Mouse (Mus musculus) neural tube, embryonic 12.5 days (tissue): ENCODE data around the gene Gnat2. TPM values are rescaled to one million over a fixed set of nuclear protein-coding genes. Genes with fewer than 3 reads are reported as not detected.

Experiments
- ATAC-seq: fragments of 200-750 bp; cut with Nextera tagmentation; 2 replicates; pipeline ENCODE4 v1.8.0; 2017; ENCODE audit warnings: low read depth, mild to moderate bottlenecking, moderate TSS enrichment, moderate library complexity; ENCODE audit not compliant: low FRiP score
- H3K27ac ChIP-seq: fragments of 300-500 bp; sonication (generic); 2 replicates; pipeline ENCODE4 v1.5.1; 2016
- H3K27me3 ChIP-seq: fragments of 300-500 bp; sonication (generic); replicated peaks from 2 replicates; pipeline ENCODE4 v1.6.1; 2016; ENCODE audit warnings: mild to moderate bottlenecking
- H3K36me3 ChIP-seq: fragments of 300-500 bp; sonication (generic); 2 replicates; pipeline ENCODE4 v1.6.1; 2016; ENCODE audit warnings: mild to moderate bottlenecking
- H3K4me1 ChIP-seq: fragments of 300-500 bp; sonication (generic); 2 replicates; pipeline ENCODE4 v1.6.1; 2016
- H3K4me2 ChIP-seq: fragments of 300-500 bp; sonication (generic); replicated peaks from 2 replicates; pipeline ENCODE4 v1.6.1; 2016; ENCODE audit warnings: mild to moderate bottlenecking
- H3K4me3 ChIP-seq: fragments of 300-500 bp; sonication (generic); 2 replicates; pipeline ENCODE4 v1.5.1; 2016
- H3K9ac ChIP-seq: fragments of 300-500 bp; sonication (generic); 2 replicates; pipeline ENCODE4 v1.6.1; 2016; ENCODE audit warnings: mild to moderate bottlenecking
- H3K9me3 ChIP-seq: fragments of 300-500 bp; sonication (generic); 2 replicates; pipeline ENCODE4 v1.6.1; 2016; ENCODE audit warnings: mild to moderate bottlenecking
- WGBS: fragments of 180-500 bp; shearing (Covaris S2); methylation state at CpG from one replicate; pipeline ENCODE4 v1.1.7; 2016; 5-methylcytosine and 5-hydroxymethylcytosine counted together
- polyA plus RNA-seq: library from polyadenylated mRNA; unstranded; fragments of >200 nt; fragmentation: Nextera tagmentation; extraction: Ambion mirVana; gene quantifications from 2 replicates; pipeline ENCODE4 v1.2.1, GENCODE M21; 2016

Gnat2 gene
- 0.43 and 0.57 TPM in 2 replicates for polyA plus RNA-seq

DNA sequence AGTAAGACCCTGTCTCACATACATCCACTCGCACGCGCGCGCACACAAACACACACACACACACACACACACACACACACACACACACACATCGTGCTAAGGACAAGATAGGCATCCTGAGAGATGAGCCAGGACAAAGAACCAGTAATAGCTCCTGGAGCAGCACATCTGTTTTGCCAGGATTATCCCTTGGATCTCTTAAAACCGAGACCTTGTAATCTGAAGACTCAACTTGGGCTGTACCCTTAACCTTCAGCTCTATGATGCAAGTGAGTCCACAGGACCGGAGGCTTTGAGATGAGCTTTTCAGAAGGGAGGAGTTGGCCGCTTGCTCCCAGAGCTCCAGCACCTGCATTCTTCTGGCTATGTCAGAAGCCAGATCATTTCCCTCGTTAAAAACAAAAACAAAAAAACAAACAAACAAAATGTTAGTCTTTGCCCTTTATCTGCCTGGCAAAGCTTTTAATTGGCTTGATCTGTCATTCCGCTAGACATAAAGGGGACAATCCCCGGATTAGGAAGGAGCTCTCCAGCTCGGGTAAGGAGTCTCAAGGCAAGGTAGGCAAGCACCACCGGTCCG, at the start of gene Gnat2:
Gnat2 (plus strand) TSS at position 254 of the 580 bp plus-strand sequence.
- H3K9me3 ChIP-seq = no peaks in the 10 kb centered on the region
- no peak within 1 kb of the TSS for H3K4me2 ChIP-seq
- H3K9ac ChIP-seq = no peak within 1 kb of the TSS
- no peaks in the 10 kb centered on the region for H3K36me3 ChIP-seq
- H3K27me3 ChIP-seq = no peaks in the 10 kb centered on the region
- WGBS = 87% methylated on average over 15 of the region's 15 CpGs
- peaks cover 3% of the 10 kb centered on the region; the same call in 1 of the 2 replicates for H3K4me1 ChIP-seq
- ATAC-seq = no peak
- no peak within 1 kb of the TSS for H3K4me3 ChIP-seq
- no peak within 1 kb of the TSS for H3K27ac ChIP-seq

DNA sequence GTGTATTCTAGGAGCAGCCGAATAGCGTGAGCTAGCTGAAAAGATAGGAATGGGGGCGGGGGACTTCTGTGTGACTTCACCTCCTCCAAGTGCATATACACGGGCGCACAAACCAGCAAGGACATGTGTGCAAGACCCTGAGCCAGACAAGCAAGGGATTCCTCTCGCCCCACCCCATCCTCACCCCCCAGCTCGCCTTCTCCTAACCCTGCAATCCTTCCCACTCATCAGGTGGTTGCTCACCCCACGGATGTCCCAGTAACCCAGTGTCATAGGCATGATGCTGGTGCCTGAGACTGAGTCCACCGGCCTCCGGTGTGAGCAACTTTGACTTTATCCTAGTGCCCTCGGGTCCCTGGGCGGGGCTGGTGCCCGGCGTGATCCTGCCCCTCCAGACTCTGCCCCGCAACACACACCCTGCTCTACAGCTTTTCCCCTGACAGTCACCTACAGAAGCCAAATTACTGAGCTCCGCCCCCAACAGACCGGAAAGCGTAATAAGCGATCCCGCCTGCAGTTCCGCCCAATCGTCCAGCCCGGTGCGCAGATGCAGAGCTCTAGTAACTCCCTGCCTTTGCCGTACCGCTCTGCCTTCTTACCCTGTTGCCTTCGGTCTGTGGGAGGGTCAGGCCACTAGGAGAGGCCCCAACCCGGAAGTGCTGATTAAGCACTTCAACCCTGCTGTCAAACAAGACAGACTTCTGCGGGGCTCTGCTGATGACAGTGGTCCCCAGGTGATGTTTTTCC, 48.0 kb upstream of the Gnat2 start, which contains the start of gene Gstm4:
Gstm4 (minus strand) TSS at position 501 of the 747 bp plus-strand sequence.
- no peaks in the 10 kb centered on the region for H3K9me3 ChIP-seq
- peak; percentile 92 for ATAC-seq
- H3K4me3 ChIP-seq = peak within 1 kb of the TSS; percentile 51
- no peak within 1 kb of the TSS for H3K27ac ChIP-seq
- H3K36me3 ChIP-seq = no peaks in the 10 kb centered on the region
- H3K4me1 ChIP-seq = peaks cover 15% of the 10 kb centered on the region; the same call in 1 of the 2 replicates
- WGBS = 7% methylated on average over 29 of the region's 29 CpGs
- H3K9ac ChIP-seq = peak within 1 kb of the TSS; percentile 65
- H3K4me2 ChIP-seq = peak within 1 kb of the TSS; percentile 87
- H3K27me3 ChIP-seq = no peaks in the 10 kb centered on the region

DNA sequence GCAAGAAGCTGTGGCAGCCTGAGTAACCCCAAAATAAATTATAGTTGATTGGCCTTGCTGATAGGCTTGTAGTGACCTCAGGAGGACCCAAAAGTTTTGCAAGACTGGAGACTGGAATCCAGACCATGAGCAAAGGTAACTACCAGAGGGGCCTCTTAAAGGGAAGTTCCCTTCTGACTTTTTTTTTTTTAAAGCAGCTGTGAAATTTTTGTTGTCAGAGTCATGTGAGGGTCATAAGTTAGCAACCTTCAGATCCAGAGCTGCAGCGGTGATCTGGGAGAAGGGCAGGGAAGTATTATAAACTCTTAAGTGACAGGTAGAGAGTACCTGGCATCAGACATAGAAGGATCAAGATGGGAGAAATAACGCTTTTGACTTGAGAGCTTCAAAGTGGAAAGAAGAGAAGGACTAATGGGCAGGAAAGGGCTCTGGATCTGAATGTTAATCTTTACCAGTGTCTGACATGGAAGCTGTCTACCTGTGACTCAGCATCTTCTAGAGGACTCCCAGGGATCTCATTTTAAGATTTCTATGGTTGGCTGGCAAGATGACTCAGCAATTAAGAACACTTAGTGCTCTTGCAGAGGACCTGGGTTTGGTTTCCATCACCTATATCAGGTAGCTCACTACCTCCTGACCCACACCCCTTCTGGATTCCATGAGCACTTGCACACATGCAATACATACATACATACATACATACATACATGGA, 45.5 kb upstream of the Gnat2 start:
- Histone ChIP-seq H3K9ac (no peak overlapping the region), H3K27me3 (no peaks in the 10 kb centered on the region), H3K36me3 (no peaks in the 10 kb centered on the region), H3K9me3 (no peaks in the 10 kb centered on the region), H3K4me3 (no peak overlapping the region), H3K4me1 (peaks cover 15% of the 10 kb centered on the region; the same call in 1 of the 2 replicates), H3K4me2 (no peak overlapping the region), H3K27ac (no peak overlapping the region)
- ATAC-seq = no peak
- WGBS = 92% methylated on average over 2 of the region's 2 CpGs

DNA sequence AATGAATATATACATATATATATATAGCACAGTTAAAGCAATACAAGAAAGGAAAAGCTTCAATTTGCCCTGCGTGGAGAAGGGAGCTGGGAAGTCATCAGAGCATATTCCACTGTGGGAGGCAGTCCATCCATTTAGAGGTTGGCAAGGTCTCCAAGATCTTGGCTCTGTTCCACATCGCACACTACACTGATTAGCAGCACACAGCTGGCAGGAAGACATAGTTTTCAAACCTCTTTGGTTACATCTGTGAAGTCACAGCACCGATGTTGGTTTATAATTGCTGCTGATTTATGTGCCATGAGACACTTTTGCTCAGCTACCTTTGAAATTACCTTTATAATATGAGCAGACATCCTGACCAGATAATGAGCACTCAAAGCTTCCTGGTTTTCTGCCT, 44.3 kb upstream of the Gnat2 start:
- H3K4me3 ChIP-seq = no peak overlapping the region
- ATAC-seq = no peak
- H3K9me3 ChIP-seq = no peaks in the 10 kb centered on the region
- H3K27me3 ChIP-seq = no peaks in the 10 kb centered on the region
- peaks cover 15% of the 10 kb centered on the region; the same call in 1 of the 2 replicates for H3K4me1 ChIP-seq
- no peak overlapping the region for H3K9ac ChIP-seq
- H3K36me3 ChIP-seq = no peaks in the 10 kb centered on the region
- H3K27ac ChIP-seq = no peak overlapping the region
- WGBS = 78% methylated on average over 3 of the region's 3 CpGs
- H3K4me2 ChIP-seq = no peak overlapping the region

DNA sequence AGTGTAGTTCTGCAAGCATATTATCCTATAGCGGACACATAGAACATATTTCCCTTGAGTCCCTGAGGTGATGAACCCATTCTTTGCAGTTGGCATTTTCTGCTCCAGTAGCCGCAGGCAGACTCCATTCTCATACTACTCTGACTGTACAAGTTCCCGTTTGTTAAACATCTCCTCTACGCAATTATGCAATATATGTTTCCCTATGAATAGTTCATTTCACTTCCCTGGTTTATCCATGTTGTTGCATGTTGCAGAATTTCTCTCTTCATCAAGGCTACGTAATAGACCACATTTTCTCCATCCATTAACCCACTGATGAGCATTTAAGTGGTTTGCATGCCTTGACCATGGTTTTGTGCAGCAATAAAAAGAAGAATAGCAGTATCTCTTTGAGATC, 42.1 kb upstream of the Gnat2 start:
- Histone ChIP-seq H3K4me3 (no peak overlapping the region), H3K9me3 (no peaks in the 10 kb centered on the region), H3K4me1 (no peaks in the 10 kb centered on the region), H3K27me3 (no peaks in the 10 kb centered on the region), H3K4me2 (no peak overlapping the region), H3K36me3 (no peaks in the 10 kb centered on the region), H3K27ac (no peak overlapping the region), H3K9ac (no peak overlapping the region)
- 90% methylated on average over 5 of the region's 5 CpGs for WGBS
- ATAC-seq = no peak

DNA sequence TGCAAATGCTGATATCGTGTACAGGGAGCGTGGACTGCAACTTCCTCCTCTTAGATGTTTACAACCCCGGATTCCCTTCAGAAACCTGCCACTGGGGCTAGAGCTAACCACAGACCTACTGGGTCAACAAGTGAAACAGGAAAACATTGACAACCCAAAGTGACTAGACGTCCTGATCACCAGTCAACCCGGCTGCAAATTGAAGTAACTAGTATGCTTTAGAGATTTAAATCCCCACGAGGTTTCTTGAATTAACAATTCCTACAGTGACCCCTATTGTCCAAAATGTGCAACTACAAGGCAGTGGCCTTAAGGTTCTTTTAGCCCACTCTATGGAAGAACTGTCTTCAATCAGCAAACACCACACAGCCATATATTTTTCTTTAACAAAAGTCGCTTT, 31.2 kb upstream of the Gnat2 start:
- H3K9ac ChIP-seq = no peak overlapping the region
- H3K36me3 ChIP-seq = no peaks in the 10 kb centered on the region
- 0 out of 2 replicates have a peak, but pooled peaks have one; percentile 17 for ATAC-seq
- H3K27me3 ChIP-seq = 0 out of 2 replicates have a peak, but pooled peaks cover 3% of the 10 kb centered on the region
- no peak overlapping the region for H3K4me2 ChIP-seq
- H3K9me3 ChIP-seq = no peaks in the 10 kb centered on the region
- H3K4me1 ChIP-seq = no peaks in the 10 kb centered on the region
- H3K27ac ChIP-seq = no peak overlapping the region
- H3K4me3 ChIP-seq = no peak overlapping the region
- 25% methylated on average over 7 of the region's 7 CpGs for WGBS

DNA sequence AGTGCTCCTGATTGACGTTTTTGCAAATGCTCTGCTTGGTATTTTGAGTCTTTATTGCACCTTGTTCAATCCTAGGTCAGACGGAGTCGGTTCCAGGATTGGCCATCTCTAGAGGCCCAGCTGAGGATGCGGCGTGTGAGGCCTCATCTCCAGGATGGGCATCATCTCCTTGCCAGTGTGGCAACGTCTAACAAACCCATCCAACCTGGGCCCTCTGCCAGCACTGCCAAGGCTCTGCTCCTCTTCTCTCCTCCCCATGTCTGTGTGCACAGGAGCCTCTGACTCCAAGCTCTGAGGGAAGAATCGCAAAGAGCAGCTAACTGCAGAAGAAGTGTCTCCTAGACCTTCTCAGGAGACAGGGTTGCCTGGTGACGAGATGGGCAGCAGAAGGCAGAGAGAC, 29.9 kb upstream of the Gnat2 start:
- H3K9ac ChIP-seq = no peak overlapping the region
- H3K4me2 ChIP-seq = no peak overlapping the region
- 0 out of 2 replicates have a peak, but pooled peaks cover 3% of the 10 kb centered on the region for H3K27me3 ChIP-seq
- H3K4me1 ChIP-seq = no peaks in the 10 kb centered on the region
- no peak overlapping the region for H3K27ac ChIP-seq
- H3K36me3 ChIP-seq = no peaks in the 10 kb centered on the region
- 92% methylated on average over 8 of the region's 8 CpGs for WGBS
- no peaks in the 10 kb centered on the region for H3K9me3 ChIP-seq
- no peak for ATAC-seq
- no peak overlapping the region for H3K4me3 ChIP-seq

DNA sequence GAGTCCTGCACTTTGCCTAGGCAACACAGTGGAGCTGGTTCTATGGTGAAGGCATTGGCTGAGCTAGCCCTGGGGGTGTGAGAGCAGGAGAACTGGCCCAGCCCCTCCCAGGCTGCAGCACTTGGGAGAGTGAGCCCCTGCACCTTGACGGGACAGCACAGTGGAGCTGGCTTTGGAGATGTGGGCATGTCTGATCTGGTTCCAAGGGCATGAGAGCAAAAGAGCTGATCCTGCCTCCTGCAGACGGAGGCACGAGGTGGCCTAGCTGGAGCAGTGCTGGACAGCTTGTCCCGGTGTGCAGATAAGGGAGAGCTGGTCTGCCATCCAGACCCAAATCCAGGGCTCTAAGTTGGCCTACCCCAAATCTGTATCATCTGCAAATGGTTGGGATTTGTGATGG, 27.9 kb upstream of the Gnat2 start:
- H3K9ac ChIP-seq = no peak overlapping the region
- H3K36me3 ChIP-seq = no peaks in the 10 kb centered on the region
- H3K9me3 ChIP-seq = no peaks in the 10 kb centered on the region
- WGBS = 78% methylated on average over 4 of the region's 4 CpGs
- H3K27me3 ChIP-seq = 0 out of 2 replicates have a peak, but pooled peaks cover 3% of the 10 kb centered on the region
- H3K4me1 ChIP-seq = no peaks in the 10 kb centered on the region
- ATAC-seq = no peak
- no peak overlapping the region for H3K4me3 ChIP-seq
- no peak overlapping the region for H3K27ac ChIP-seq
- no peak overlapping the region for H3K4me2 ChIP-seq

DNA sequence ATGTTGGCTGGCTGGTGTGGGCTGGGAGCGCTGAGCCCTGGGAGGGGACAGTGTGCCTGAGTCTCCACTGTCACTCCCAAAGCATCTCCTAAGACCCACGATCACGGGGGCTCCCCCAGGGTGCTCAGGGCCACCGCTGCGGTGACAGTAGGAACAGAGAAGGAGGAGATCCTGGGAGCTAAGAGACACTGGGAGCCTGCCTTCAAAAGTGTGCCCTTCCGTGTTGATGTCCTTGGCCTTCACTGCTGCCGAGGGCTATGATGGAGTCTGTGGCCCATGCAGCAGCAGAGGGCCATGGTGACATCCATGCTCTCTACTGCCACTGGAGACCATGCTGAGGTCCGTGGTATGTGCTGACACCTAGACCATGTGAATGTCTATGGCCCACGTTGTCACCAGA, 27.0 kb upstream of the Gnat2 start:
- Histone ChIP-seq H3K4me1 (no peaks in the 10 kb centered on the region), H3K9me3 (no peaks in the 10 kb centered on the region), H3K9ac (no peak overlapping the region), H3K4me3 (no peak overlapping the region), H3K36me3 (no peaks in the 10 kb centered on the region), H3K4me2 (no peak overlapping the region), H3K27ac (no peak overlapping the region), H3K27me3 (0 out of 2 replicates have a peak, but pooled peaks cover 3% of the 10 kb centered on the region)
- WGBS = 85% methylated on average over 9 of the region's 9 CpGs
- no peak for ATAC-seq

DNA sequence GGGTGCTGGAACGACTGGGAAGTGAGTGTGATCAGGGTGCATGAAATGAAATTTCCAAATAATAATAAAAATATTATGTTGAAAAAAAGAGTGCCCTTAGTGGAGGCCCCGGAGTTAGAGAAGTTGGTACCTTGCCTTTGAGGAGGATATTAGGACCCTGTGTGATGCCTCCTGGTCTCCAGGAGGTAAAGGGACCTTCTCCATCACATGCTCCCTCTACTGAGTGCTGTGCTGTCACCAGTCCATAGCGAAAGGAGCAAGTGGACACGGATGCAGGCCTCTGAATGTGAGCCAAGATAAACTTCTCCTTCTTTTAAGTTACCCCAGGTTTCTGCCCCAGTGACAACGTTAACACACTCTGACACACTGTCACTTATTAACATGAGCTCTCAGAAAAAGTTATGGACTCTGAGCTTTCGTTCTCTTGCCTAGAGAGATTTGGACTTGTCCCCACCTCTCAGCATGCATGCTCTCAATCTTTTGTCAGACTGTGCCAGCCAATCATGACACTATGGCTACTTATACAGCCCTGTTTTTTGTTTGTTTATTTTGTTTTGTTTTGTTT, 25.1 kb upstream of the Gnat2 start:
- no peak overlapping the region for H3K27ac ChIP-seq
- no peak for ATAC-seq
- 76% methylated on average over 6 of the region's 6 CpGs for WGBS
- H3K9me3 ChIP-seq = no peaks in the 10 kb centered on the region
- H3K4me3 ChIP-seq = no peak overlapping the region
- no peak overlapping the region for H3K9ac ChIP-seq
- H3K4me1 ChIP-seq = no peaks in the 10 kb centered on the region
- no peaks in the 10 kb centered on the region for H3K36me3 ChIP-seq
- H3K27me3 ChIP-seq = 0 out of 2 replicates have a peak, but pooled peaks cover 3% of the 10 kb centered on the region
- H3K4me2 ChIP-seq = no peak overlapping the region

DNA sequence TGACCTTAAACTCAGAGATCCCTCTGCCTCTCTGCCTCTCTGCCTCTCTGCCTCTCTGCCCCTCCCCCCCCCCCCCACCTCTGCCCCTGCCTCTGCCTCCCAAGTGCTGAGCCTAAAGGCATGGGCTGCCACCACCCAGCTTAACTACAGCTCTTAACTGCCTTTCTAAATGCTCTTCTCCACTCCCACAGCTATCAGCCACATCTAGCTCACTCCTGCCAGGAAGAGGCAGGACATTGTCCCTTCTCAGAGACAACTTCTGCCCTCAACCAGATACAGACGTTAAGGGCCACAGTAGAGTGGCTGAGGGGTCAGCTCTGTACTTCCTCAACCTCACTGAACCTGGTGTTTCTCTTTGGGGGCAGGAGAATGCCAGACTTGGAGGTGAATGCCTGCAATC, 23.8 kb upstream of the Gnat2 start:
- ATAC-seq = no peak
- WGBS = 24% methylated on average over 1 of the region's 1 CpGs

More for the DNA sequence above, 23.8 kb upstream of the Gnat2 start:
- Histone ChIP-seq H3K4me1 (0 out of 2 replicates have a peak, but pooled peaks cover 4% of the 10 kb centered on the region), H3K4me2 (no peak overlapping the region), H3K36me3 (0 out of 2 replicates have a peak, but pooled peaks cover 5% of the 10 kb centered on the region), H3K4me3 (no peak overlapping the region), H3K9ac (no peak overlapping the region), H3K27ac (no peak overlapping the region), H3K9me3 (no peaks in the 10 kb centered on the region), H3K27me3 (no peaks in the 10 kb centered on the region)
